Mouse (Mus musculus): ENCODE measurements around the gene Atg14. TPM values are rescaled to one million over a fixed set of nuclear protein-coding genes. Genes with fewer than 3 reads are reported as not detected.

The Atg14 gene
- polyA plus RNA-seq, 1 experiment from 2014 or later: 18.9 TPM

GRCm38 (mm10) chr14:47572707-47573106, 2.3 kb upstream of the Atg14 start:
- WGBS: 82% methylated on average over 4 of the region's 4 CpGs
- no peaks in the 10 kb centered on the region for H3K9me3 ChIP-seq (replicated peaks)
- H3K4me3 ChIP-seq: no peak overlapping the region
- no peaks in the 10 kb centered on the region for H3K36me3 ChIP-seq
- no peak overlapping the region for H3K27ac ChIP-seq
- H3K27me3 ChIP-seq (ENCODE audit: low read depth, poor library complexity, severe bottlenecking): no peaks in the 10 kb centered on the region
- no peak for DNase-seq (ENCODE audit: low spot score)
- H3K4me1 ChIP-seq: no peaks in the 10 kb centered on the region

GRCm38 (mm10) chr14:47567962-47568652, 2.3 kb downstream of the Atg14 start:
- no peaks in the 10 kb centered on the region for H3K9me3 ChIP-seq (replicated peaks)
- H3K27me3 ChIP-seq (ENCODE audit: low read depth, poor library complexity, severe bottlenecking): no peaks in the 10 kb centered on the region
- H3K4me1 ChIP-seq: peaks cover 7% of the 10 kb centered on the region
- peak overlapping the region; percentile 94 for H3K4me3 ChIP-seq
- DNase-seq (ENCODE audit: low spot score): peak; percentile 95
- H3K27ac ChIP-seq: peak overlapping the region; percentile 88
- peaks cover 7% of the 10 kb centered on the region; the same call in 1 of the 2 replicates for H3K36me3 ChIP-seq
- WGBS: under 1% methylated on average over 46 of the region's 46 CpGs

- WGBS: 78% methylated on average over 4 of the region's 4 CpGs
- DNase-seq (ENCODE audit: low spot score): no peak
These were observed 7.3 kb downstream of the Atg14 start for GRCm38 (mm10) chr14:47563106-47563505.

GRCm38 (mm10) chr14:47562530-47562929, 7.9 kb downstream of the Atg14 start:
- WGBS: 96% methylated on average over 1 of the region's 1 CpGs
- Histone ChIP-seq H3K27ac (no peak overlapping the region), H3K27me3 (ENCODE audit: low read depth, poor library complexity, severe bottlenecking) (no peaks in the 10 kb centered on the region), H3K4me3 (no peak overlapping the region), H3K36me3 (peaks cover 28% of the 10 kb centered on the region), H3K9me3 (replicated peaks) (no peaks in the 10 kb centered on the region), H3K4me1 (peaks cover 5% of the 10 kb centered on the region)
- no peak for DNase-seq (ENCODE audit: low spot score)

More at GRCm38 (mm10) chr14:47563106-47563505, 7.3 kb downstream of the Atg14 start:
- H3K9me3 ChIP-seq (replicated peaks): no peaks in the 10 kb centered on the region
- no peaks in the 10 kb centered on the region for H3K27me3 ChIP-seq (ENCODE audit: low read depth, poor library complexity, severe bottlenecking)
- peaks cover 7% of the 10 kb centered on the region for H3K4me1 ChIP-seq
- peaks cover 28% of the 10 kb centered on the region for H3K36me3 ChIP-seq
- no peak overlapping the region for H3K27ac ChIP-seq
- no peak overlapping the region for H3K4me3 ChIP-seq

- Histone ChIP-seq H3K36me3 (peaks cover 41% of the 10 kb centered on the region), H3K9me3 (replicated peaks) (no peaks in the 10 kb centered on the region), H3K27me3 (ENCODE audit: low read depth, poor library complexity, severe bottlenecking) (no peaks in the 10 kb centered on the region), H3K4me3 (no peak overlapping the region), H3K4me1 (no peaks in the 10 kb centered on the region), H3K27ac (no peak overlapping the region)
- DNase-seq (ENCODE audit: low spot score): no peak
- WGBS: 92% methylated on average over 2 of the region's 2 CpGs
These were observed 9.7 kb downstream of the Atg14 start for GRCm38 (mm10) chr14:47560714-47561113.

- H3K36me3 ChIP-seq: peaks cover 80% of the 10 kb centered on the region
- no peaks in the 10 kb centered on the region for H3K4me1 ChIP-seq
- 93% methylated on average over 5 of the region's 5 CpGs for WGBS
- H3K4me3 ChIP-seq: no peak overlapping the region
- no peaks in the 10 kb centered on the region for H3K27me3 ChIP-seq (ENCODE audit: low read depth, poor library complexity, severe bottlenecking)
- H3K27ac ChIP-seq: no peak overlapping the region
- no peak for DNase-seq (ENCODE audit: low spot score)
- no peaks in the 10 kb centered on the region for H3K9me3 ChIP-seq (replicated peaks)
These were observed 15.2 kb downstream of the Atg14 start for GRCm38 (mm10) chr14:47555225-47555624.

GRCm38 (mm10) chr14:47554236-47554635, 16.2 kb downstream of the Atg14 start:
- Histone ChIP-seq H3K36me3 (peaks cover 83% of the 10 kb centered on the region), H3K27ac (no peak overlapping the region), H3K4me1 (no peaks in the 10 kb centered on the region), H3K27me3 (ENCODE audit: low read depth, poor library complexity, severe bottlenecking) (no peaks in the 10 kb centered on the region), H3K4me3 (no peak overlapping the region), H3K9me3 (replicated peaks) (no peaks in the 10 kb centered on the region)
- DNase-seq (ENCODE audit: low spot score): no peak
- WGBS: 94% methylated on average over 4 of the region's 4 CpGs

- H3K4me3 ChIP-seq: no peak overlapping the region
These were observed 17.1 kb downstream of the Atg14 start for GRCm38 (mm10) chr14:47553380-47553779.

GRCm38 (mm10) chr14:47551668-47552067, 18.8 kb downstream of the Atg14 start:
- peaks cover 96% of the 10 kb centered on the region for H3K36me3 ChIP-seq
- H3K9me3 ChIP-seq (replicated peaks): no peaks in the 10 kb centered on the region
- H3K27me3 ChIP-seq (ENCODE audit: low read depth, poor library complexity, severe bottlenecking): no peaks in the 10 kb centered on the region
- H3K4me3 ChIP-seq: no peak overlapping the region
- no peak overlapping the region for H3K27ac ChIP-seq
- H3K4me1 ChIP-seq: no peaks in the 10 kb centered on the region
- WGBS: 98% methylated on average over 6 of the region's 6 CpGs
- no peak for DNase-seq (ENCODE audit: low spot score)

More at GRCm38 (mm10) chr14:47553380-47553779, 17.1 kb downstream of the Atg14 start:
- Histone ChIP-seq H3K27me3 (ENCODE audit: low read depth, poor library complexity, severe bottlenecking) (no peaks in the 10 kb centered on the region), H3K27ac (no peak overlapping the region), H3K36me3 (peaks cover 84% of the 10 kb centered on the region), H3K9me3 (replicated peaks) (no peaks in the 10 kb centered on the region), H3K4me1 (no peaks in the 10 kb centered on the region)
- 88% methylated on average over 2 of the region's 2 CpGs for WGBS
- no peak for DNase-seq (ENCODE audit: low spot score)

- H3K27me3 ChIP-seq (ENCODE audit: low read depth, poor library complexity, severe bottlenecking): no peaks in the 10 kb centered on the region
- peaks cover 99% of the 10 kb centered on the region for H3K36me3 ChIP-seq
- no peak for DNase-seq (ENCODE audit: low spot score)
- no peaks in the 10 kb centered on the region for H3K9me3 ChIP-seq (replicated peaks)
- no peak overlapping the region for H3K4me3 ChIP-seq
- whole genome bisulfite sequencing: 96% methylated on average over 4 of the region's 4 CpGs
- H3K4me1 ChIP-seq: no peaks in the 10 kb centered on the region
- no peak overlapping the region for H3K27ac ChIP-seq
These were observed 25.6 kb downstream of the Atg14 start for GRCm38 (mm10) chr14:47544877-47545276.

GRCm38 (mm10) chr14:47544286-47544685, 26.2 kb downstream of the Atg14 start:
- Histone ChIP-seq H3K4me1 (no peaks in the 10 kb centered on the region), H3K36me3 (peaks cover 99% of the 10 kb centered on the region), H3K4me3 (no peak overlapping the region), H3K27ac (no peak overlapping the region), H3K9me3 (replicated peaks) (no peaks in the 10 kb centered on the region), H3K27me3 (ENCODE audit: low read depth, poor library complexity, severe bottlenecking) (no peaks in the 10 kb centered on the region)
- WGBS: 90% methylated on average over 5 of the region's 5 CpGs
- DNase-seq (ENCODE audit: low spot score): no peak

GRCm38 (mm10) chr14:47542283-47542682, 28.2 kb downstream of the Atg14 start:
- Histone ChIP-seq H3K36me3 (peaks cover 83% of the 10 kb centered on the region), H3K9me3 (replicated peaks) (no peaks in the 10 kb centered on the region), H3K4me3 (no peak overlapping the region), H3K27ac (no peak overlapping the region), H3K4me1 (no peaks in the 10 kb centered on the region), H3K27me3 (ENCODE audit: low read depth, poor library complexity, severe bottlenecking) (no peaks in the 10 kb centered on the region)
- WGBS: 94% methylated on average over 3 of the region's 3 CpGs
- DNase-seq (ENCODE audit: low spot score): no peak

GRCm38 (mm10) chr14:47541325-47541948, 29.0 kb downstream of the Atg14 start:
- H3K9me3 ChIP-seq (replicated peaks): no peaks in the 10 kb centered on the region

More at GRCm38 (mm10) chr14:47541325-47541948, 29.0 kb downstream of the Atg14 start:
- DNase-seq (ENCODE audit: low spot score): no peak
- Histone ChIP-seq H3K27me3 (ENCODE audit: low read depth, poor library complexity, severe bottlenecking) (no peaks in the 10 kb centered on the region), H3K27ac (no peak overlapping the region), H3K4me3 (no peak overlapping the region), H3K4me1 (no peaks in the 10 kb centered on the region), H3K36me3 (peaks cover 75% of the 10 kb centered on the region)
- WGBS: 94% methylated on average over 10 of the region's 10 CpGs

Data from limb, embryonic 10.5 days (tissue).